Mouse (Mus musculus): ENCODE data around the gene Gm20388.

DNA sequence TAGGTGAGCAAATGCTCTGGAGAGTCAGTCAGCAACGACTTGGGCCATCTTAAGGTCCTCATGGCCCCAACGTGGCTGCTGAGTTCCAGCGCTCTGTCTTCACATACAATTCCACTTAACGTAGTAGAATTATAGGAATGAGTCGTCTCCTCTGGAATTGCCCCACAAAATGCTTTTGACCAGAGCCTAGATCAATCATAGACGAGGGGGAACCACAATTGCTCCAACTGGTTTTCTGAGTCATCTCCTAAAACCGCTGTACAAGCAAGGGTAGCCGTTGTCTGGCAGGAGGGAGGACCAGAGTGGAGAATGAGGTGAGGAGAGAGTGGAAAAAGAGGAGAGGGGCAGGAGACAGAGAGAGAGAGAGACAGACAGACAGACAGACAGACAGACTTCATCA is 105.3 kb downstream of the Gm20388 start:
- no peak for TF ChIP-seq EP300 (IDR thresholded peaks at IDR 0.05; ENCODE audit: low read depth)
- TF ChIP-seq CTCF (IDR thresholded peaks at IDR 0.05; ENCODE audit: low read depth), result no peak

Data from liver, embryonic 14.5 days (tissue).